Mouse (Mus musculus): Measurements from ENCODE around the gene Gimap1.
A peak's percentile ranks its signal among the peaks of the same experiment; 100 is the strongest.

Gene Gimap1

DNA sequence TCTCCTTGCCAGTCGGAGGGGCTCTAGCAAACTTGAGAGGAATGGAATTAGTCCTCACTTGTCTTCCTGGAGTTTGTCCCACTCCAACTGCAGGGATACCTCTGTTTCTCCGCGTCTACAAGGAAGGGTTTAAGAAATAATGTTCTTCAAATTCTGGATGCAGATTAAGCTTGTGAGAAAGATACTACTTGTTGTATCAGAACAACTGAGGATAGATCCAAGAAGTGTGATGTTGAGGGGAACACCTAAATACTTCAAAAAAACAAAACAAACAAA is 864 bp downstream of the Gimap1 start:
- DNase-seq (ENCODE audit: low spot score in 2 of 2) = no peak

DNA sequence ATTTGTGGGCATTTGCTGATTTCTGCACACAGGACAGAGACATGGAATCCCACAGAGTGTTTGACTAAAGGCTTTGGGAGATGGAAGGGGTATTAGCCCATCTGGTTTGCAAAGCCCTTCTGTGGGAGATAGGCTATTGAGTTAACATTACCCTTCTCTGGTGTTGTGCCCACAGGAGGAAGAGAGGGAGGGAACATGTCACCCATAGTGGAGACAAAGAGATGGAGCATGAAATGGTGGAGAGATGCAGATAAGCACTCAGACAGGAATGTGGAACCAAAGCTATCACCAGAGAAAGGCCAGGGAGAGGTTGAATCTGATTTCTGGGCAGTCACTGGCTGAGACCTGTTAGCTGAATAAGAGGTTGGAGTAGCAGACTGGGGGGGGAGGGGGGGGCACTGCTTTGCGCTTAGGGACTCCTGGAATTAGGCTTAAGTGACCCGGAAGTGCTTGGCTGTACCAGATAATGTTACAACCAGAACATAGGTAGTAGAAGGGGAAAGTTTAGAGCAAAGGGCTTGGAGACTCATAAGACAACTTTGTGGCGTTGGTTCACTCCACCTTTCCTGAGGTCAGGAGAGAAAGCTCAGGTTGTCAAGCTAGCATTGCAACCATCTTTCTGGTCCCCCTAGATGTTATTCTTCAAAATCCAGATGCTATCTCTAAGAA is 1.8 kb downstream of the Gimap1 start:
- DNase-seq (ENCODE audit: low spot score in 2 of 2) = no peak

DNA sequence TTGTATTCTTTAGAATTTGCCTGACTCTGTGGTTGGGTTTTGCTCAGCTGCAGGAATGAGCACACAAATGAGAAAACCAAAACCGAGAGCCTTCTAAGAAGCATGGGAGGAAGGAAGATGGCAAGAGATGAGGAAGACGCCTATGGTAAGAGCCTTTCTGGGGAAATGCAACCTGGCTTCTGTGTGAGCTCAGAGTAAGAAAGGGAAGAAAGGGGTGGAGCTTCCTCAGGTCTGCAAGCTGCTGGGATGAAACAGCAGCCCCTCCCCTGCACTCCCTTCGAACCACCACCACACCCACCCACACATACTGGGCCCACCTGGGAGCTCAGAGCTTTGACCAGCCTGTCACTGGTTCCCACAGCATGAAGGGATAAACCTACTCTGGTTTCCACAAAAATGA is 2.4 kb downstream of the Gimap1 start:
- DNase-seq (ENCODE audit: low spot score in 2 of 2) = no peak

DNA sequence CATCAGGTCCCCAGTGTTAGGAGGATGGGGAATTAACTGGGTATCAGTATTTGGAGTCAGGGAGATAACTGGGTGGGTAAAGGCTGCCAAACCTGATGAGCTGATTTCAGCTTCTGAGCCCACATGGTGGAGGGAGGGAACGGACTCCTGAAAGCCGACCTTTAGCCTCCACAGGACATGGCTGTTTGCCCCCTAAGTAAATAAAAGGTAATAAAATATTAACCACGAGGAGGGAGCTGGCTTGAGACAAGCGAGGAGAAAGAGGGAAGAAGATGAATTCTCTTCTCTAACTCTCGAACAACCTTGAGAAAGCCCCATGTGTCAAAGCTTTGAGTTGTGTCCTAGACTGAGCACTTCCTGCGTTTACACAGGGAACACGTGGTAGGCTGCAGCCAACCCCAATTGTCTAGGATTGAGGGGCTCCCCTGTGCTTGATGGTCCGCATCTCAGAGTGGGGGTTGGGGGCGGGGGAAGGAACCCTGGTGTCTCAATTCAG is 2.9 kb downstream of the Gimap1 start:
- no peak for DNase-seq (ENCODE audit: low spot score in 2 of 2)

DNA sequence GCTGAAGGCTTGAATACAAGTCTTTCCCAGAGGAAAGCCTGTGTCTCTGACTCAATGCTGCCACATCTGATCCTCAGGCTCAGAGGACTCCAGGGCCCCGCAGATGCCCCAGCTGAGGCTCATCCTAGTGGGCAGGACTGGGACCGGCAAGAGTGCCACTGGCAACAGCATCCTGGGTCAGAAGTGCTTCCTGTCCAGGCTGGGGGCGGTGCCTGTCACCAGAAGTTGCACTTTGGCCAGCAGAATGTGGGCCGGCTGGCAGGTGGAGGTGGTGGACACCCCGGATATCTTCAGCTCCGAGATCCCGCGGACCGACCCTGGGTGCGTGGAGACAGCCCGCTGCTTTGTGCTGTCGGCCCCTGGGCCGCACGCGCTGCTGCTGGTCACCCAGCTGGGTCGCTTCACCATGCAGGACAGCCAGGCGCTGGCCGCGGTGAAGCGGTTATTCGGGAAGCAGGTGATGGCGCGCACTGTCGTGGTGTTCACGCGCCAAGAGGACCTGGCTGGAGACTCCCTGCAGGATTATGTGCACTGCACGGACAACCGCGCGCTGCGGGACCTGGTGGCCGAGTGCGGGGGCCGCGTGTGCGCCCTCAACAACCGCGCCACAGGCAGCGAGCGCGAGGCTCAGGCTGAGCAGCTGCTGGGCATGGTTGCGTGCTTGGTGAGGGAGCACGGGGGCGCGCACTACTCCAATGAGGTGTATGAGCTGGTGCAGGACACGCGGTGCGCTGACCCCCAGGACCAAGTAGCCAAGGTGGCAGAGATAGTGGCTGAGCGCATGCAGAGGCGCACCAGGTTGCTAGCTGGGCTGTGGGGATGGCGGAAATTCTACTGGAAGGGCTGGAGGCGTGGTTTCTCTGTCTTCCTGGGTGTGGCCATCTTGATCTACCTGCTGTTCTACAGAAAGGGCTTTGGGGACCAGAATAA is 3.8 kb downstream of the Gimap1 start:
- no peak for DNase-seq (ENCODE audit: low spot score in 2 of 2)

DNA sequence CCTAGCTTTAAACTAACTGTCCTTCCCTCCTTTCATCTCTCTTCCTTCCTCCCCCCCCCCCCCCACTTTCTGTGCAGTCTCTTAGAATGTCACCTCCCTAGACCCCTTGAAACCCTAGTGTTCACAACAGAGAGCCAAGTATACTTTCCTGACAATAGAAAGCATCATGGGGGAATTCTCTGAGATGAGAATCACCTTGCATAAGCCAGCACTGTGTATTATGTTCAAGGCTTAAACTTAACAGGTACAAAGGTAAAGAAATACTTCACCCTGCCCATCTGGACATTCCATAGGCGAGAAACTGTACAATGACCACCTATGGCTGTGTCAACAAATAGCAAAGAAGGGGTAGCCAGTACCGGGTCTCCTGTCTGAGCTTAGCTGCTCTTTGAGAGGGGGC is 6.6 kb downstream of the Gimap1 start:
- no peak for DNase-seq (ENCODE audit: low spot score in 2 of 2)

DNA sequence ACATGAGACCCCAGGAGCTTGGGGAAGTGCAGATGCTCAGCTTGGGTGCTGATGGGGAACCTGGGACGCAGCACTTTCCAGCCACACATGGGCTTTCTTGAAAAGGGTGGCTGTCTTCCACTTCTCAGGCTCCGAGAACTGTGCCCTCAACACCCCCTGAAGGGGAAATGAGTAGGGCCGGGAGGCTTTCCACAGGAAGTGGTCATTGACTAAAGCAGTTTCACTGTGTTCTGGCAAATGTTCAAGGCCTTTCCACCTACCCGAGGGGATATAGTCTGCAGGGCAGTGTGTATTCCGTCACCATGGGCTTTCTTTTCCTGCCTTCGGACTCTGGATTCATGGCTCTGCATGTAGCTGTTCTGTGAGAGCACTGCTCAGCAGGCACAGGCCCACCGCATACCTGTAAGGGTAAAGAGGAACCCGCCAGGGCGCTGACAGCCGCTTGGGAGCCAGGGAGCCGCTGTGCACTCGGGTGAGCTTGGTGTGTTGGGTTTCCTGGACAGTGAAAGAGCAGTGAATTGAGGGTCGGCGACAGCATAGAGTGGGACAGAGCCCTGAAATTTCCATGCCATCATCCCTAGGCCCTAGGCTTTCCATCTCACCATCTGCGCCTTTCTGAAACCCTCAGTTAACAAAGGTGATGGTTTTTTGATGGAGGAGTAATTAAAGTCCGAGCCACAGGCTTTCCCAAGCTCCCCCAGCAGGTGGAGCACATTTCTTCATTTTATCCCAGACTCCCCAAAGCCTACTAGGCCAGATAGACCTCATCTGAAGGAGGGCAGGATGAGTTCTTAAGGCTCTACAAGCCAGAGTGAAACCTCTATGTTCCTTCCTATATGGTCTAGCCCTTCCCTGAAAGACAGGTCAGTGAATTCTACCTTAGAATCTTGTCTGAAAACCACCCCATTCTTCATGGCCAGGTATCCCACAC is 7.4 kb downstream of the Gimap1 start, which contains the start of gene Gimap5:
Gene Gimap5, plus strand, starts transcription at position 239 of the 931 bp plus-strand sequence.
- peak in 1 of 2 experiments; percentile 8 for DNase-seq (ENCODE audit: low spot score in 2 of 2)

DNA sequence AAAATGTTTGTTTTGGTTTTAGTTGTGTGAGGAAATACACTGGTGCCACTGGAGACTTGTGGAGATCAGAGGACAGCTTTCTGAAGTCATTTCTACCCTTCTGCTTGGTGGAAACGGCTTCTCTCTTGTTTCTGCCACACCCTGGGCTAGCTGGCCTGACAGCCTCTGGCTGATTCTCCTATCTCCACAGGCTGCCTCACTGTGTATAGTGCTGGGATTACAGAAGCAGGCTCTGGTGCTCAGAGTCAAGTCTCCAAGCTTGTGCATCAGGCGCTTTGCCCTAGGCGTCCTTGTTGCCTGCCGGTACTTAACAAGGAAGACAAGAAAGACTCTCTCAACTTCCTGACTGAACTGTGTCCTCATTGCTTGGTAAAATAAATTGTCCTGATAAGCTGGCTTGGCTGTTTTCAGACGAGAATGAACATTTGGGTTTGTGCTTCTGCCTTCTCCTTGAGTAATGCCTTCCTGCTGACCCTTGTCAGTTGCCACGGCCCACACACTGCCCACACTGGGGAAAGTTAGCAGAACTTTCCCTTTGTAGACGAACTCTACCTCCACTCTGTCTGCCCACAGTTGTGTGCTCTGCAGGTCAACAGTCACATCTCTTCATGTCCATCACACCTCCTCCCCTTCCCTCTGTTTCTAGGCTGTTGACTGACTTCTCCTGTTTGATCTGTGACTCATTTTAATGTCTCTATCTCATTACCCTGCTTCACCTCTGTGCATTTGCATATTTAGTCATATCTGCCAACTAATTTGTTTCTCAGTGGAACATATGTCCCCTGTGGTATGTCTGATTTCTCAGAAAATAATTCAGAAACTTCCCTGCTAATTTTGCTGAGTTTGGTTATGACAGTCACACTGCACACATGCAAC is 8.5 kb downstream of the Gimap1 start:
- DNase-seq (ENCODE audit: low spot score in 2 of 2) = no peak

DNA sequence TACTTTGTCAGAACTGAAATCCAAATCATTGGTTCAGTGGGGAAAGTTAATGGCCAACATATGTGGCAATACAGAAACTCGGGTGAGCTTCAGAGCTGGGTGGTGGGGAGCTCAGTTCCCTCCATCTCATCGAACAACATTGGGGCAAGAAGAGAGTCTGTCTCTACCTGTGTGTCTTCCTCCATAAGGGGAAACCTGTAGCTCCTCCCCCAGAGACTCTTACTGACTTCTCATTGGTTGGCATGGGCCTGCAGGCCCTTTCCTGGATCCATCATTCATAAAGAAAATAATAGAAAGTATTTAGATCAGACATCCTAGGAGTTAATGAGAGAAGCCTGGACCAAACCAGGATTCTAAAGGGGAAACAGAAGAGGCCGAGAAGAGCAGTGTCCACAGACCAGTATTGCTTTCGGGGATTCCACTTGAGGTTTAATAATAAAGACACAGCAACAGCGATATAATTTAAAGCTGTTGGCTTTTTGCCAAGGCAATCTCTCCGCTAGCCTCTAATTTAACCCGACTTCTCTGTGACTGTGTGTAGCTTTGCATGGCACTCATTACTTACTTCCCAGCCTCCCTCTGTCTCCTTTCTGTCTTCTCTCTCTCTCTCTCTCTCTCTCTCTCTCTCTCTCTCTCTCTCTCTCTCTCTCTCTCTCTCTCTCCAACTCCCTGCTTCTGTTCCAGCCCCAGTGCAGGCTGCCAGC is 24.9 kb downstream of the Gimap1 start:
- DNase-seq (ENCODE audit: low spot score in 2 of 2) = no peak

DNA sequence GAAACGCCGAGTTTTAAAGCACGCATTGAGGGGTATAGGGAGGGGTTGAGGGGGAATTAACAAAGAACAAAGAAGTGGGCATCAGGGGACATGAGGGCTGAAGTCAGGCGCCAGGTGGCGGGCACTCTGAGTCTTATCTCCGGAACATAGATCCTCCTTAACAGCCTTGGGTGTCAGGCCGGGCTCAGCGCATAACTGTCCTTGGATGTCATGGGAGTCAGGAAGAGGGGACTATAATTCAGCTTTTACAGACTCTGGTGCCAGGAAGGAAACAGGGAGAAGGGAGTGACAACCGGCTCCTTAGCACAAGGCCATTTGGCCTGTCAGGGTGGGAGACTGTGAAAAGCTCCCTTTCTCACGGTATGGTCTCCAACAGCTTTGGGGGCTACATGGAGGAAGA is 25.6 kb downstream of the Gimap1 start:
- DNase-seq (ENCODE audit: low spot score in 2 of 2) = no peak

DNA sequence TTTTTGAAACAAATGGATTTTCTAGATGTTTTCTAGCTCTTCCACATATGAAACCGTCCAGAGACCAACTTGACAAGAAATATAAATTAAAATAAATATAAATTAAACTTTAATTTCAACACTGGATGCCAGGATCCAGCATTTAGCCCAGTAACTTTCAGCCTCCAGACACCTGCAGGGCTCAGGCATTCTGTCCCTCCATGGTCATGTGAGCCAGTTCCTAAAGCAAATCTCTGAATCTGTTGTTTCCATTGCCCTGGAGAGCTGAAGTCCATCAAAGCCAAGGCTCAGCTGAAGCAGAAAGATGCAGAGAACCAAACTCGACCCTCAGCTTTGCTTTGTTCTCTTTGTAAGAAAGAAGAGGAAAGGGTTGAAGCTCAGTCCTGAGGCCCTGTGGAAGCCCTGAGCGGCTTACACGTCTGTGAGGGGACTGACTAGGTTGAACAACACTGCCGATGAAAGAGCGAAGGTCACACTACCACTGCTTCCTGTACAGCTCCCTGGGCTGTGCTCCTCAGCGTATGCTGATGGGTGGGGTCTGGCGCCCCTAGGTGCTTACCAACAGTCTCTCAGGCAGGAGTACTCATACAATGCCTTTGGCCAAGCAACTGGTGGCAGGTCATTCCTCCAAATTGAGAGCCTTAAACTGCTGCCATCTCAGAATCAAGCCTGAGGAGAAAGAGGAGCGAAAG is 29.5 kb downstream of the Gimap1 start:
- no peak for DNase-seq (ENCODE audit: low spot score in 2 of 2)

DNA sequence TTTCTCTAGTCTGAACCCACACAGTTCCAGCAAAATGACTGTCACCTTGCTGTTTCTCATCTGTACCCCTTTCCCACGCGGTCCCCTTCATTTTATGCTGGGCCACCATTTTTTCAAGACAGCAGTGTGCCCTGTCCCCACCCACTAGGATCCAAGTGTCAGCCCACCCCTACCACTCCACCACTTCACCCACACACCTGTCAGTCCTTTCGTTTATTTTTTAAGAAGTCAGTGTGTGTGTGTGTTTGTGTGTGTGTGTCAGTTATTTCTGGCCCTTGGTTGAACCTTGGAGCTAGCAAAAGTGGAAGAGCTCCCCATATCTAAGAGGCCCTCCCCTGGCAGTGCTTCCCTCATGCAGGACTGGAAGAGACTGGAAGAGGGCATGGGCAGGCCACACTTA is 30.1 kb downstream of the Gimap1 start:
- no peak for DNase-seq (ENCODE audit: low spot score in 2 of 2)

DNA sequence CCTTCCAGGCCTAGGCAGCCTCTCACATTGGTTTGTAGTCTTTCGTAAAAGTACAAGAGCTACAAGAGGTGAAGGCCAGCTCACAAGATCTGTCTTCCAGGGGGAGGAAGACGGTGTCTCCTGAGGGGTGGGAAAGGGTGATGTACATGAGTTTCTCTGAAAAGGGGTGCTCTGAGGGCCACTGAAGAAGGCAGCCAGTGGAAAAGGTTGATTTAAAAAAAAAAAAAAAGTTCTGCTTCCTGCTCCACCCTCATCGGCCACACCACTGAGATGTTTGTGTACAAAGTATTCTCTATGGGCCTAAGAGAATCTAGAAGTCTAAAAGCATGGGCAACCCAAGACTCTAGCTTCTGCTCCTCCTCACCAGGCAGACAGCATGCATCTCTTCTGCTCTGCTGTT is 31.8 kb downstream of the Gimap1 start, which contains the start of gene Gimap3:
Gene Gimap3, minus strand, starts transcription at position 156 of the 400 bp plus-strand sequence.
- no peak for DNase-seq (ENCODE audit: low spot score in 2 of 2)

DNA sequence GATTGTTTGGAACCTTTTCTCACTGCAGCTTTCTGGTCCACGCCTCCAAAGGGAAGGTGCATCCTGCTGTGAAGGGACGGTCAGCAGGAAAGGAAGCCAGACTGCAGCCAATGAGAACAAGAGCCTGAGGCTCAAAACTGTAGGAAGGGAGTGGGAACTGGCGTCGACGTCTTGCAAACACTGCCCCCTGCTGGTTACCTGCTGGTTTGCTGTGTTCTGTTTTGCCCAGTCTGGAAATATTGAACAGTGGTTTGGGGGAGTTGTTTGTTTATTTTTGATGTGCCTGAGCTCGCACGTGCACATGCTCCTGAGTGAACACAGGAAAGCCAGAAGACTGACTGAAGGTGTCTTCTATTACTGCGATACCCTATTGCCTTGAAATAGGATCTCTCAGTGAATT is 33.2 kb downstream of the Gimap1 start:
- peak; percentile 39 to 72 for DNase-seq (ENCODE audit: low spot score in 2 of 2)

DNA sequence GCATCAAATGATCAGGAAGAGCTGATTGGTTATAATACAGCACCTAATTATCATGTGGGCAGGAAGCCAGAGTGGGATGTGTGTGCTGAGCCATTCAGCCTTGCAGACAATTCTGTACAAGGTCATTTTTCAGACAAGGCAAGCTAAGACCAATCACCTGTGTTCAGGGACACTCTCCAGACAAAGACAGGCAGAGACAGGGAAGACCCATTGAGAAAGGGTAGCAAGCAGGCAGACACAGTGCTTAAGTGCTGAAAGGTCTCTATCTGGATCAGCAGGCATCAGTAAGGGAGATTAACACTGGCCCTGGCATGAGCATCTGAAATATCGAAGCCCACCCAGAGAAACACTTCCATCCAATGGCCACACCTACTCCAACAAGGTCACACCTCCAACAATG is 45.6 kb downstream of the Gimap1 start:
- no peak for DNase-seq (ENCODE audit: low spot score in 2 of 2)

DNA sequence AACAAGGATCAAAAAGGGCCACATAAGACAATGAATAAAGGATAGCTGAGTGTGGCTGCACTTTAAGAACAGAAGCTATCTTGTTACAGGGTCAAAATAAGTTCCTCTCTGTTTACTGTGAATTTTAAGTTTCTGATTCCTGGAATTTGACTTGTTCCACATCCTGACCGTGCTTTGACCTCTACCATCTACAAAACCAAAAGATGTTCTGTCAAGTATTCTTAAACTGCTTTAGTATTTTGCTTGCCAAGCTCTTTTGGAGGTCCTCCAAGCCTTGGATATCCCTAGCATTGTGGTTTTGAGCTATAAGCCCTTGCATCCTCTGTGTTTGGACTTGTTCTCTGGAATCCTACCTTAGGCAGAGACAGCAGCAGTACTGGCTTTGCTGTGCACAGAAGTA is 46.3 kb downstream of the Gimap1 start:
- DNase-seq (ENCODE audit: low spot score in 2 of 2) = no peak

DNA sequence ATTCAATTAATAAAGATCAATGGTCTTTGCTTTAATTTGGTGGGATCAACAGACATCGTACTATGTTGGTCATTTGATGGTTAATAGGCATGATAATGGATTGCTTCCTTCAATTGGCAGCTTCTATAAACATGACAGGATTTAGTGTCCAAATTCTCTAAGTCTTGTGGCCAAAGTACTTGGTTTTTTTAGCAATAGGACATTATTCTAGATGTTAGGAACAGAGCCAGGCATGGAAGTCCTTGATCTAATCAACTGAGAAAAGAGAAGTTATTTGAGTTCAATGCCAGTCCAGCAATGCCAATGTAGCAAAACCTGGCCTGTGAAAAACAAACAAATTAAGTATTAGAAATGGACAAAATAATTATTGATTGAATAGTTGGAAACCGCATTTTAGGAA is 46.7 kb downstream of the Gimap1 start:
- no peak for DNase-seq (ENCODE audit: low spot score in 2 of 2)

DNA sequence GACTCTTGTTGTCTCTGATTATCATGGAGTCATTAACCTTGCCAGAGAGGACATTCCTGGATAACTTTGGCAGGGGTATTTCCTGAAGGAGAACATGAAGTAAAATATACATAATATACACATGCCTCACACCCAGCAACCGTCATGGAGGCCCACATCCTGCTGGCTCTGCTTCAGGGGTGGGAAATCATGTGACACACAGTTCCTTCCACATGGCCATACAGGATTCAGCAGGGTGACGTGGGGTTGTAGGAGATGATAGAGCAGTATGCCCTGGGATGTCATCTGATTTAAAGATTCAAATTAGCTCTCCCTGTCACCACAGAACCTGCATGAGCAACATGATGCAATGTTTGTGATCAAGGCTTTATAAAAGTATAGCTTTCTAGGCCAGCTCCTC is 49.0 kb downstream of the Gimap1 start:
- DNase-seq (ENCODE audit: low spot score in 2 of 2) = no peak
